Mouse (Mus musculus): Measurements from ENCODE around the gene Dop1a. TPM values are rescaled to one million over a fixed set of nuclear protein-coding genes. Genes with fewer than 3 reads are reported as not detected.
A peak's percentile ranks its signal among the peaks of the same experiment; 100 is the strongest.
"Not testable (repeated sequence)": the region's sequence is repeated elsewhere in the genome, so short reads cannot be mapped to it uniquely, and the experiment has no call there.

The Dop1a gene
- polyA plus RNA-seq, 1 experiment from 2014 or later = 4.9 TPM

- 29% methylated on average over 10 of the region's 10 CpGs for WGBS (ENCODE audit: insufficient replicate concordance)
- Histone ChIP-seq H3K4me1 (ENCODE audit: insufficient read depth) (peaks cover 4% of the 10 kb centered on the region; the same call in 1 of the 2 replicates), H3K4me2 (ENCODE audit: low read depth, low read length) (peak overlapping the region; percentile 54), H3K9ac (replicated peaks) (no peak overlapping the region), H3K36me3 (replicated peaks; ENCODE audit: insufficient read depth, low read length) (no peaks in the 10 kb centered on the region), H3K4me3 (ENCODE audit: low read depth, low read length) (no peak overlapping the region), H3K9me3 (ENCODE audit: low read length) (no peaks in the 10 kb centered on the region), H3K27ac (ENCODE audit: low read depth) (no peak overlapping the region), H3K27me3 (ENCODE audit: insufficient read depth, low read length) (no peaks in the 10 kb centered on the region)
- ATAC-seq = no peak
- TF ChIP-seq EP300 (IDR thresholded peaks at IDR 0.05; ENCODE audit: low read depth) (no peak), CTCF (IDR thresholded peaks at IDR 0.05; ENCODE audit: low read depth) (no peak)
- DNase-seq = no peak
Observed at GRCm38 (mm10) chr9:86579657-86580056, 112.7 kb downstream of the Dop1a start.

- ATAC-seq = peak; percentile 43; the same call in 1 of the 2 replicates
- 42% methylated on average over 3 of the region's 3 CpGs for WGBS (ENCODE audit: insufficient replicate concordance)
Observed at GRCm38 (mm10) chr9:86583740-86584139, 116.8 kb downstream of the Dop1a start.

GRCm38 (mm10) chr9:86587019-86587795 lies 120.3 kb downstream of the Dop1a start:
- Histone ChIP-seq H3K36me3 (replicated peaks; ENCODE audit: insufficient read depth, low read length) (no peaks in the 10 kb centered on the region), H3K27ac (ENCODE audit: low read depth) (no peak overlapping the region), H3K9me3 (ENCODE audit: low read length) (no peaks in the 10 kb centered on the region), H3K9ac (replicated peaks) (no peak overlapping the region), H3K4me2 (ENCODE audit: low read depth, low read length) (no peak overlapping the region), H3K4me3 (ENCODE audit: low read depth, low read length) (no peak overlapping the region), H3K27me3 (ENCODE audit: insufficient read depth, low read length) (no peaks in the 10 kb centered on the region), H3K4me1 (ENCODE audit: insufficient read depth) (no peaks in the 10 kb centered on the region)
- ATAC-seq = no peak
- DNase-seq = no peak
- TF ChIP-seq CTCF (IDR thresholded peaks at IDR 0.05; ENCODE audit: low read depth) (no peak), EP300 (IDR thresholded peaks at IDR 0.05; ENCODE audit: low read depth) (no peak)
- 81% methylated on average over 11 of the region's 11 CpGs for WGBS (ENCODE audit: insufficient replicate concordance)

More at GRCm38 (mm10) chr9:86583740-86584139, 116.8 kb downstream of the Dop1a start:
- Histone ChIP-seq H3K9ac (replicated peaks) (no peak overlapping the region), H3K9me3 (ENCODE audit: low read length) (no peaks in the 10 kb centered on the region), H3K27me3 (ENCODE audit: insufficient read depth, low read length) (no peaks in the 10 kb centered on the region), H3K4me3 (ENCODE audit: low read depth, low read length) (no peak overlapping the region), H3K4me1 (ENCODE audit: insufficient read depth) (peaks cover 4% of the 10 kb centered on the region; the same call in 1 of the 2 replicates), H3K27ac (ENCODE audit: low read depth) (no peak overlapping the region), H3K4me2 (ENCODE audit: low read depth, low read length) (no peak overlapping the region), H3K36me3 (replicated peaks; ENCODE audit: insufficient read depth, low read length) (no peaks in the 10 kb centered on the region)
- peak; percentile 70 for DNase-seq
- TF ChIP-seq EP300 (IDR thresholded peaks at IDR 0.05; ENCODE audit: low read depth) (no peak), CTCF (IDR thresholded peaks at IDR 0.05; ENCODE audit: low read depth) (peak; percentile 90)

- Histone ChIP-seq H3K9me3 (ENCODE audit: low read length) (no peaks in the 10 kb centered on the region), H3K36me3 (replicated peaks; ENCODE audit: insufficient read depth, low read length) (no peaks in the 10 kb centered on the region), H3K27ac (ENCODE audit: low read depth) (no peak overlapping the region), H3K4me1 (ENCODE audit: insufficient read depth) (no peaks in the 10 kb centered on the region), H3K9ac (replicated peaks) (no peak overlapping the region), H3K27me3 (ENCODE audit: insufficient read depth, low read length) (no peaks in the 10 kb centered on the region), H3K4me3 (ENCODE audit: low read depth, low read length) (no peak overlapping the region), H3K4me2 (ENCODE audit: low read depth, low read length) (no peak overlapping the region)
- peak; percentile 65 for TF ChIP-seq CTCF (IDR thresholded peaks at IDR 0.05; ENCODE audit: low read depth)
- no peak for TF ChIP-seq EP300 (IDR thresholded peaks at IDR 0.05; ENCODE audit: low read depth)
- DNase-seq (peak; percentile 38), ATAC-seq (peak; percentile 47; the same call in 1 of the 2 replicates)
- WGBS (ENCODE audit: insufficient replicate concordance) = 74% methylated on average over 19 of the region's 19 CpGs
Observed at GRCm38 (mm10) chr9:86592676-86593668, 126.0 kb downstream of the Dop1a start.

- H3K9me3 ChIP-seq (ENCODE audit: low read length); H3K4me1 ChIP-seq (ENCODE audit: insufficient read depth); H3K9ac ChIP-seq (replicated peaks); H3K4me3 ChIP-seq (ENCODE audit: low read depth, low read length); H3K27ac ChIP-seq (ENCODE audit: low read depth); H3K27me3 ChIP-seq (ENCODE audit: insufficient read depth, low read length); ATAC-seq; H3K36me3 ChIP-seq (replicated peaks; ENCODE audit: insufficient read depth, low read length); DNase-seq; H3K4me2 ChIP-seq (ENCODE audit: low read depth, low read length): not testable (repeated sequence)
- 47% methylated on average over 9 of the region's 10 CpGs for WGBS (ENCODE audit: insufficient replicate concordance)
Observed at GRCm38 (mm10) chr9:86594357-86594767, 127.4 kb downstream of the Dop1a start.

GRCm38 (mm10) chr9:86596983-86597382 lies 130.0 kb downstream of the Dop1a start:
- DNase-seq; H3K4me3 ChIP-seq (ENCODE audit: low read depth, low read length); H3K4me2 ChIP-seq (ENCODE audit: low read depth, low read length); H3K27ac ChIP-seq (ENCODE audit: low read depth); ATAC-seq; H3K27me3 ChIP-seq (ENCODE audit: insufficient read depth, low read length); H3K9ac ChIP-seq (replicated peaks); H3K4me1 ChIP-seq (ENCODE audit: insufficient read depth); H3K9me3 ChIP-seq (ENCODE audit: low read length); H3K36me3 ChIP-seq (replicated peaks; ENCODE audit: insufficient read depth, low read length): not testable (repeated sequence)
